Mouse (Mus musculus) cerebellum, postnatal 36 days (tissue): ENCODE data around the gene Fst.

Source experiments
- DNase-seq, 2 experiments: peaks; one replicate each; pipeline ENCODE4 v3.0.0; 2021 to 2022; ENCODE audit warnings: mixed read lengths in 2 of 2

Gene Fst

GRCm38 (mm10) chr13:114412326-114412725 lies 46.4 kb downstream of the Fst start:
- no peak for DNase-seq

- DNase-seq, result no peak
Observed at GRCm38 (mm10) chr13:114406866-114407265, 51.9 kb downstream of the Fst start.

- DNase-seq, result no peak
Observed at GRCm38 (mm10) chr13:114406424-114406823, 52.3 kb downstream of the Fst start.

- no peak for DNase-seq
Observed at GRCm38 (mm10) chr13:114405100-114405715, 53.5 kb downstream of the Fst start.
